Mouse (Mus musculus) CH12.LX (cell line): Measurements from ENCODE around the gene Mob3b.

Experiments used
- CTCF ChIP-seq, 2 experiments: IDR thresholded peaks in 1 of 2; conservative IDR thresholded peaks in 1 of 2; 2 replicates each; pipeline ENCODE4 v1.5.1; 2011 to 2012; ENCODE audit warnings: low read depth in 2 of 2, low read length in 2 of 2, improper control_type of control experiment in 1 of 2, inconsistent platforms in 1 of 2, mild to moderate bottlenecking in 1 of 2, moderate library complexity in 1 of 2
- HCFC1 ChIP-seq: IDR thresholded peaks from 2 replicates; pipeline ENCODE4 v1.6.1; 2012; ENCODE audit warnings: low read depth, mild to moderate bottlenecking, inconsistent platforms, low read length, improper control_type of control experiment
- ZKSCAN1 ChIP-seq: IDR thresholded peaks from 2 replicates; pipeline ENCODE4 v1.6.1; 2012; ENCODE audit warnings: low read depth, inconsistent platforms, low read length, improper control_type of control experiment, borderline replicate concordance

DNA sequence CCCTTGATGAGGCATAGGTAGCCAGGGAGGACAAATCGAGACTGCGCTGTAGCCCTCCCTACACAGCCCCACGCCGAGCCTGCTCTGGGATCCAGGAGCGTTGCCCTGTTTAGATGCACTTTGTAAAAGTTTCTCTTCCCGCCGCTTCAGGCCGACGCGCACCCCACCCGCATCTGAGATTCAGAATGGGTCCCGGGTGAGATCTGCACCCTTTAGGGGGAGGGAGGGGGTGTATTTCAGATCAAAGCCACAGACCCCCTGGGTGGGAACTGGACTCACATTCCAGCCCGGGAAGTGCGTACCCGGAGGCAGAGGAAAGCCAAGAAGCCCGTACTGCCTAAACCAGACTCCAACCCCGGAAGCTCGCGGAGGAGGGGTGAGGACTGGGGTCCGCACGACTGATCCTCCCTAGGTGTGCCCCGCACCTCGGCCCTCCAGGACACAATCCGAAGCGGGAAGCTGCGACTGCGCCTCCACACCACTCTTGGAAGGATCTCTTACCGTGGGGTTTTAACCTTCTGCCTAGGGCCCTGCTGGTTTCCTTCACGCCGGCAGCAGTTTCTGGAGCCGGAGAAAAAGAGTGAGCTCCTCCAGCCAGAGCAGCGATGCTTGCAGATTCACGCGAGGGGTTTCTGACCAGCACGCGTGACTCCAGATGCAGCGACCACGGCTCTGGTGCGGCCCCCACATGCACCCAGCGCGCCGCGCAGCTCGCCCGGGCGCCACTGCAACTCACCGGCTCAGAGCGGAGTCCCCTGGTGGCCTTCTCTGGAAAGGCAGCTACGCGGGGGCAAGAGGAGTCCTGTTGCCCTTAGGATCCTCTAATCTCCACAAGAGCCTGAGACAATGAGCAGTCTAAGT lies at the start of gene Mob3b:
- TF ChIP-seq CTCF (conservative IDR thresholded peaks at IDR 0.05 in 1 of 2, IDR thresholded peaks at IDR 0.05 in 1 of 2; ENCODE audit: low read depth in 2 of 2, low read length in 2 of 2) (peak; percentile 53 to 95; a peak in 3 of 4 replicates), ZKSCAN1 (no peak), HCFC1 (peak; percentile 45; the same call in 1 of the 2 replicates)
